Mouse (Mus musculus) hindbrain, embryonic 13.5 days (tissue): ENCODE data around the gene Sptbn1. TPM values are rescaled to one million over a fixed set of nuclear protein-coding genes. Genes with fewer than 3 reads are reported as not detected.

Experiments
- ATAC-seq: fragments of 200-750 bp; cut with Nextera tagmentation; 2 replicates; pipeline ENCODE4 v1.8.0; 2017; ENCODE audit warnings: moderate TSS enrichment; ENCODE audit not compliant: low FRiP score
- H3K27ac ChIP-seq: fragments of 300-500 bp; sonication (generic); 2 replicates; pipeline ENCODE4 v1.5.1; 2015; ENCODE audit warnings: inconsistent platforms, mild to moderate bottlenecking, moderate library complexity
- H3K27me3 ChIP-seq: fragments of 300-500 bp; sonication (generic); 2 replicates; pipeline ENCODE4 v1.6.1; 2015; ENCODE audit warnings: mild to moderate bottlenecking, inconsistent platforms
- H3K36me3 ChIP-seq: fragments of 300-500 bp; sonication (generic); 2 replicates; pipeline ENCODE4 v1.6.1; 2015; ENCODE audit warnings: mild to moderate bottlenecking, inconsistent platforms
- H3K4me1 ChIP-seq: fragments of 300-500 bp; sonication (generic); replicated peaks from 2 replicates; pipeline ENCODE4 v1.6.1; 2015; ENCODE audit warnings: inconsistent platforms
- H3K4me2 ChIP-seq: fragments of 300-500 bp; sonication (generic); 2 replicates; pipeline ENCODE4 v1.6.1; 2015; ENCODE audit warnings: inconsistent platforms, mild to moderate bottlenecking, moderate library complexity
- H3K4me3 ChIP-seq: fragments of 300-500 bp; sonication (generic); 2 replicates; pipeline ENCODE4 v1.5.1; 2015; ENCODE audit warnings: mild to moderate bottlenecking, inconsistent platforms
- H3K9ac ChIP-seq: fragments of 300-500 bp; sonication (generic); 2 replicates; pipeline ENCODE4 v1.6.1; 2015; ENCODE audit warnings: mild to moderate bottlenecking, inconsistent platforms
- H3K9me3 ChIP-seq: fragments of 300-500 bp; sonication (generic); 2 replicates; pipeline ENCODE4 v1.6.1; 2016; ENCODE audit warnings: inconsistent platforms
- WGBS: fragments of 180-500 bp; shearing (Covaris S2); methylation state at CpG from one replicate; pipeline ENCODE4 v1.1.7; 2015; 5-methylcytosine and 5-hydroxymethylcytosine counted together
- polyA plus RNA-seq: library from polyadenylated mRNA; unstranded; fragments of >200 nt; fragmentation: Nextera tagmentation; extraction: Ambion mirVana; gene quantifications from 2 replicates; pipeline ENCODE4 v1.2.1, GENCODE M21; 2015

The Sptbn1 gene
- polyA plus RNA-seq, 1 experiment from 2014 or later: 156 TPM

DNA sequence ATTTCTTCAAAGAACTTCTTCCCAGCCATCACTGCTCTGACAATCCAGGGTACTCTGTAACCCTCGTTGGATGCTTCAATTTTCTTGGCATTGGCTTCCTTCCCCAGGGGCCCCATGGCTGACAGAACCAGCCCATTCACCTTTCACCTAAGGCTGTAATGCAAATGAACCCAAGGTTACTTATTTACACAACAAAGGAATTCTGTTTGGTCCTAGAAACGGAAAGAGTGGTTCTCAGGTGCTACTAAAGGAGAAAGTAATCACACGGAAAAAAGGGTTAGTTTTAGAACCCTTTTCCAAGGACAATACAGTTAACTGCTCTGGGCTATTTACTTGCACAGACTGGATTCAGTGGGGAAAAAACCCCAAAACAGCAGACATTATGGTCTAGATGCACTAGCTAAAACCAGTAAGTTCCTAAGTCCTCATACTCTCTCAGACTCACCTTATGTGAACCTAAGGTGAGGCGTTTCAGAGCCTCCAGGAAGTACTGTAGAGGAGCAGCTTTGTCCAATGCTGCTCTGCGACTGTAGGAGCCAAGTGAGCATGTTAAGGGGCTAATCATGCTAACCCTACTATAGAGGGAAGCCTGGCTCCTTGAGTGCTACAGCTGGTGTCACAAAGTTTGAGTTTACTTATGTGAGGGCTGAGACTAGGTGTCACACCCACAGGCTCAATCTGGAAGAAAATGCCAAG, 90.7 kb downstream of the Sptbn1 start:
- Histone ChIP-seq H3K27me3 (no peaks in the 10 kb centered on the region), H3K4me1 (peaks cover 16% of the 10 kb centered on the region; the same call in 1 of the 2 replicates), H3K9ac (no peak overlapping the region), H3K9me3 (no peaks in the 10 kb centered on the region), H3K36me3 (no peaks in the 10 kb centered on the region), H3K27ac (no peak overlapping the region), H3K4me2 (no peak overlapping the region), H3K4me3 (no peak overlapping the region)
- no peak for ATAC-seq
- whole genome bisulfite sequencing: 27% methylated on average over 5 of the region's 5 CpGs

- WGBS: 72% methylated on average over 3 of the region's 3 CpGs
- Histone ChIP-seq H3K4me3 (no peak overlapping the region), H3K4me1 (peaks cover 16% of the 10 kb centered on the region; the same call in 1 of the 2 replicates), H3K27ac (no peak overlapping the region), H3K36me3 (no peaks in the 10 kb centered on the region), H3K4me2 (no peak overlapping the region), H3K9me3 (no peaks in the 10 kb centered on the region), H3K9ac (no peak overlapping the region), H3K27me3 (no peaks in the 10 kb centered on the region)
- no peak for ATAC-seq
Observed at GRCm38 (mm10) chr11:30176111-30176510, 91.9 kb downstream of the Sptbn1 start.

DNA sequence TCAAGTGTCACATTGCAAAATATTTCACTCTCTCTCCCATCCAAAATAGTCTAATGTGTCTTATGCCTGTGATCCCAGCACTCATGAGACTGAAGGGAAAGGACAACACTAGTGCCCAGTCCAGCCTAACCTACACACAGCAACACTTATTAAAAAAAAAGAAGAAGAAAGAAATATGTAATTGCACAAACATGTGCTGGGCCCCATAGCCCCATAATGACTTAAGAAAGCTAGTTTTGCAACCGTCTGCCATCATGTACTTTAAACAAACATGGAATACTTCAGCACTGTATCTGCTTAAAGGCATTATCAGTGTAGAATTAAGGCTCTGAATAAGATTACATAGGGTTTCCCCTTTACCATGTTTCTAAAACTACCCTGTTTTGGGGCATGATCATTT, 92.4 kb downstream of the Sptbn1 start:
- H3K27me3 ChIP-seq: no peaks in the 10 kb centered on the region
- H3K27ac ChIP-seq: no peak overlapping the region
- H3K4me3 ChIP-seq: no peak overlapping the region
- peaks cover 16% of the 10 kb centered on the region; the same call in 1 of the 2 replicates for H3K4me1 ChIP-seq
- no peaks in the 10 kb centered on the region for H3K9me3 ChIP-seq
- no peak for ATAC-seq
- H3K9ac ChIP-seq: no peak overlapping the region
- 85% methylated on average over 1 of the region's 1 CpGs for WGBS
- H3K36me3 ChIP-seq: no peaks in the 10 kb centered on the region
- H3K4me2 ChIP-seq: no peak overlapping the region

- H3K4me1 ChIP-seq: peaks cover 11% of the 10 kb centered on the region; the same call in 1 of the 2 replicates
- no peak overlapping the region for H3K9ac ChIP-seq
- H3K27ac ChIP-seq: no peak overlapping the region
- no peak for ATAC-seq
- no peaks in the 10 kb centered on the region for H3K9me3 ChIP-seq
- H3K4me3 ChIP-seq: no peak overlapping the region
- H3K36me3 ChIP-seq: no peaks in the 10 kb centered on the region
- no peak overlapping the region for H3K4me2 ChIP-seq
- 93% methylated on average over 4 of the region's 4 CpGs for WGBS
- H3K27me3 ChIP-seq: no peaks in the 10 kb centered on the region
Observed at GRCm38 (mm10) chr11:30171586-30172178, 96.3 kb downstream of the Sptbn1 start.

GRCm38 (mm10) chr11:30171184-30171583, 96.8 kb downstream of the Sptbn1 start:
- no peak overlapping the region for H3K9ac ChIP-seq
- no peaks in the 10 kb centered on the region for H3K9me3 ChIP-seq
- H3K27me3 ChIP-seq: no peaks in the 10 kb centered on the region
- H3K4me3 ChIP-seq: no peak overlapping the region
- 93% methylated on average over 5 of the region's 5 CpGs for WGBS
- no peaks in the 10 kb centered on the region for H3K36me3 ChIP-seq
- peaks cover 11% of the 10 kb centered on the region; the same call in 1 of the 2 replicates for H3K4me1 ChIP-seq
- no peak overlapping the region for H3K27ac ChIP-seq
- no peak overlapping the region for H3K4me2 ChIP-seq
- ATAC-seq: no peak

- H3K9ac ChIP-seq: no peak overlapping the region
- 83% methylated on average over 4 of the region's 4 CpGs for WGBS
- no peaks in the 10 kb centered on the region for H3K27me3 ChIP-seq
- no peak overlapping the region for H3K4me3 ChIP-seq
- H3K27ac ChIP-seq: 0 out of 2 replicates have a peak overlapping the region, but pooled peaks have one; percentile 10
- H3K4me1 ChIP-seq: peaks cover 14% of the 10 kb centered on the region
- no peaks in the 10 kb centered on the region for H3K9me3 ChIP-seq
- no peak overlapping the region for H3K4me2 ChIP-seq
- ATAC-seq: no peak
- H3K36me3 ChIP-seq: no peaks in the 10 kb centered on the region
Observed at GRCm38 (mm10) chr11:30166551-30166922, 101.4 kb downstream of the Sptbn1 start.

- Histone ChIP-seq H3K36me3 (no peaks in the 10 kb centered on the region), H3K9ac (no peak overlapping the region), H3K9me3 (no peaks in the 10 kb centered on the region), H3K27me3 (no peaks in the 10 kb centered on the region), H3K27ac (no peak overlapping the region), H3K4me1 (peaks cover 19% of the 10 kb centered on the region), H3K4me3 (no peak overlapping the region), H3K4me2 (no peak overlapping the region)
- 62% methylated on average over 5 of the region's 5 CpGs for WGBS
- no peak for ATAC-seq
Observed at GRCm38 (mm10) chr11:30165861-30166550, 102.0 kb downstream of the Sptbn1 start.

DNA sequence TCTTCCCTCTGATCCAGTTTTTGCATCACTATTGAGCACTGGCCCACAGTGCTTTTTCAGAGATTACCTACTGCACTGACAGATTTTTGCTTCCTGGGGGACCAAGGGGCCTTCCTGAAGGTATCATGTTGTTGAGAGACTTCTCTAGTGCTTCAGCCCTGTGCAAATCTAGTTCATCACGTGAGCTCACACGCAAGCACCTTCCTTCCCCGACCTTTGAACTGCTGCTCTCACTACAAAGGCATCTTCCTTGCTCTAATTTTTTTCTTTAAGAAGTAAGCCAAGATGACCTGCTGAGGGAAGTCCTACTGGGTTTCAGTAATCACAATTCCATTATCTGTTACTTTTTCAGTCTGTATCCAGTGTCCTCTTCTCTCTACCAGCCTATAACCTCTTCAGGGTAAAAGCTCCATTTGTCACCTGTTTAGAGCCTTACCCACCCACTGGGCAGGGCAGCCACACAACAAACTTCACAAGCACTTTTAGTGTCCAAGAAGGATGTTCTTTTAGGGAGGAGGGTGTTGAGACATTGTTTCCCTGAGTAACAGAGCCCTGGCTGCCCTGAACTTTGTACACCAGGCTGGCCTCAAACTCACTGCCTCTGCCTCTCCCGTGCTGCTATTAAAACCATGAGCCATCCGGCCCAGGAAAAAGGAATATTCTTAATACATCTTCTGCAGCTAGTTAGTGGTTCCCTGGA, 103.3 kb downstream of the Sptbn1 start:
- Histone ChIP-seq H3K36me3 (no peaks in the 10 kb centered on the region), H3K27ac (no peak overlapping the region), H3K4me2 (no peak overlapping the region), H3K27me3 (no peaks in the 10 kb centered on the region), H3K9ac (no peak overlapping the region), H3K9me3 (no peaks in the 10 kb centered on the region), H3K4me3 (no peak overlapping the region), H3K4me1 (peaks cover 19% of the 10 kb centered on the region)
- no peak for ATAC-seq
- 70% methylated on average over 5 of the region's 5 CpGs for WGBS

DNA sequence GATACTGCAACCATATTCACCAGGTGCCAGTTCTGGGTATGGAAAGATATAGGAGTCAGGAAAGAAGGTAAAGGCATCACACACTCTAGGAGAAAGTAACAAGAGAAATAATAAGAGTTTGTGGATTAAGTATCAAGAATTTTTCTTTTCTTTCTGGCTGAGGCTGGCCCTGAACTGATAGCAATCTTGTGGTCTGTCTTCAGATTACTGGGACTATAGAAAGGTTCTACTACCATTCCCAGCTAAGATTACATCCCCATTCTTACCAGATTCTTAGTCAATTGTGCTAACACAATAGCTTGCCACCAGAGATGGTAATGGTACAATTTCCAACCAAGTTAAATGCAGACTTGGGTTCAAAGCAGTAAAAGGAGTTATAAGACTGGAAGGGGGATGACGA, 104.1 kb downstream of the Sptbn1 start:
- H3K36me3 ChIP-seq: peaks cover 6% of the 10 kb centered on the region; the same call in 1 of the 2 replicates
- H3K27me3 ChIP-seq: no peaks in the 10 kb centered on the region
- 84% methylated on average over 1 of the region's 1 CpGs for WGBS
- H3K4me1 ChIP-seq: peaks cover 20% of the 10 kb centered on the region
- H3K4me3 ChIP-seq: no peak overlapping the region
- H3K9me3 ChIP-seq: no peaks in the 10 kb centered on the region
- ATAC-seq: no peak
- H3K27ac ChIP-seq: no peak overlapping the region
- H3K4me2 ChIP-seq: no peak overlapping the region
- no peak overlapping the region for H3K9ac ChIP-seq

GRCm38 (mm10) chr11:30163081-30163480, 104.9 kb downstream of the Sptbn1 start:
- H3K27ac ChIP-seq: no peak overlapping the region
- H3K4me2 ChIP-seq: no peak overlapping the region
- no peak overlapping the region for H3K9ac ChIP-seq
- H3K9me3 ChIP-seq: no peaks in the 10 kb centered on the region
- H3K4me1 ChIP-seq: peaks cover 28% of the 10 kb centered on the region
- no peak overlapping the region for H3K4me3 ChIP-seq
- WGBS: 78% methylated on average over 4 of the region's 4 CpGs
- H3K27me3 ChIP-seq: no peaks in the 10 kb centered on the region
- peaks cover 8% of the 10 kb centered on the region; the same call in 1 of the 2 replicates for H3K36me3 ChIP-seq
- no peak for ATAC-seq

GRCm38 (mm10) chr11:30161744-30162143, 106.2 kb downstream of the Sptbn1 start:
- WGBS: 90% methylated on average over 1 of the region's 1 CpGs
- Histone ChIP-seq H3K4me3 (no peak overlapping the region), H3K36me3 (peaks cover 8% of the 10 kb centered on the region; the same call in 1 of the 2 replicates), H3K9ac (no peak overlapping the region), H3K27me3 (no peaks in the 10 kb centered on the region), H3K4me1 (peaks cover 29% of the 10 kb centered on the region), H3K4me2 (no peak overlapping the region), H3K27ac (peak overlapping the region; percentile 30), H3K9me3 (no peaks in the 10 kb centered on the region)
- ATAC-seq: no peak

DNA sequence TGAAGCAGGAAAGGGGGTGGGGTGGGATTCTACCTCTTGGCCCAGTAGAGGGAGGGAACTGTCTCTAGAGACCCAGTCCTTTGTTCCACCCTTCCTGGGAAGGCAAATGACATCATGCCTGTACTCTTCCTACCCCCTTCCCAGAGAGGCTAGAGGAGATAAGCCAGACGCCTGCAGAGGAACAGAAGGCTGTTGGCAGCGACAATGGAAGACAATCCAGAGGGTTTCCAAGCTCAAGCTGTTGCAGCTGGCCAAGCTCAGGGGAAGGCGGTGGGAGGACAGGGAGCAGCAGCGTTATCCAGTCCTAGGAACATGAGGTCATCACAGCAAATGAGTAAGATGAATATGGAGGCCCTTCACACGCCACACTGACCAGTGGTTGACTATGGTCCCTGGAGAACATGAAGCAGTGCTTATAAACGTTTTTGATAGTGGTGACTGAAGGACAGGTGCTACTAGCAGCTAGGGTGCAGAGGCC, 106.8 kb downstream of the Sptbn1 start:
- Histone ChIP-seq H3K27me3 (no peaks in the 10 kb centered on the region), H3K36me3 (peaks cover 8% of the 10 kb centered on the region; the same call in 1 of the 2 replicates), H3K4me2 (no peak overlapping the region), H3K27ac (peak overlapping the region; percentile 30), H3K9me3 (no peaks in the 10 kb centered on the region), H3K4me3 (no peak overlapping the region), H3K9ac (no peak overlapping the region), H3K4me1 (peaks cover 24% of the 10 kb centered on the region)
- peak; percentile 56 for ATAC-seq
- 37% methylated on average over 6 of the region's 6 CpGs for WGBS
